13 mouse cellular contexts compared by ENCODE assay signal in genomic region chr5:114922366-114922731, GRCm38 (mm10). TPM values are rescaled to one million over a fixed set of nuclear protein-coding genes. Genes with fewer than 3 reads are reported as not detected.
DNase-seq lines count a peak whose midpoint lies in the region; ATAC-seq and TF ChIP-seq lines count a peak whose summit lies in the region.
"Had no signal": no experiment of that assay in that cellular context is flagged by ENCODE, and none has a peak within 500 bp of the region (broad histone marks: within the 10 kb centered on the region; RNA-seq: fewer than 3 reads in every experiment).

No protein-coding gene starts in this region.

- H3K9ac ChIP-seq in limb, embryonic 15.5 days = no peak overlapping the region
- H3K9ac ChIP-seq: forebrain, postnatal 0 days had no signal

- no peak overlapping the region for H3K4me2 ChIP-seq in limb, embryonic 15.5 days

- no peaks in the 10 kb centered on the region for H3K27me3 ChIP-seq in spleen, adult 2 months (ENCODE audit: control insufficient read depth, insufficient read depth, low read length)
- H3K27me3 ChIP-seq in limb, embryonic 15.5 days = no peaks in the 10 kb centered on the region

- DNase-seq in gastrocnemius, adult 2 months = no peak
- DNase-seq in gastrocnemius, adult 8-10 months (ENCODE audit: low spot score in 2 of 2) = no peak
- peak in 1 of 2 experiments; percentile 46 for DNase-seq in spleen, adult 2 months (ENCODE audit: low read depth in 1 of 2, low spot score in 2 of 2)
- no peak for DNase-seq in spleen, postnatal 4 days (ENCODE audit: low spot score in 2 of 2)
- no peak for DNase-seq in layer of hippocampus, postnatal 10 days (ENCODE audit: low spot score in 2 of 2)
- DNase-seq in left cerebral cortex, postnatal 36 days (ENCODE audit: low spot score in 2 of 2) = no peak

- TF ChIP-seq POLR2A in spleen, adult 2 months (IDR thresholded peaks at IDR 0.05; ENCODE audit: low read depth, low read length) = no peak; the same call in 1 of the 2 replicates

- H3K27ac ChIP-seq in gastrocnemius, adult 2 months = no peak overlapping the region
- peak overlapping the region; percentile 84 for H3K27ac ChIP-seq in spleen, adult 2 months (ENCODE audit: insufficient read depth, low read length)
- H3K27ac ChIP-seq in limb, embryonic 15.5 days = no peak overlapping the region
- H3K27ac ChIP-seq: hindbrain, embryonic 10.5 days; left cerebral cortex, adult 2 months had no signal

- no peaks in the 10 kb centered on the region for H3K36me3 ChIP-seq in spleen, adult 2 months (ENCODE audit: control insufficient read depth, insufficient read depth, low read length)
- no peaks in the 10 kb centered on the region for H3K36me3 ChIP-seq in limb, embryonic 15.5 days
- H3K36me3 ChIP-seq: hindbrain, embryonic 10.5 days had no signal

- no peaks in the 10 kb centered on the region for H3K9me3 ChIP-seq in limb, embryonic 15.5 days
- H3K9me3 ChIP-seq: hindbrain, embryonic 10.5 days had no signal

- H3K4me3 ChIP-seq in gastrocnemius, adult 2 months = peak overlapping the region; percentile 76; the same call in 1 of the 2 replicates
- 0 out of 2 replicates have a peak overlapping the region, but pooled peaks have one; percentile 11 for H3K4me3 ChIP-seq in spleen, adult 2 months (ENCODE audit: extremely low read depth, insufficient read depth, insufficient read length)
- no peak overlapping the region for H3K4me3 ChIP-seq in limb, embryonic 15.5 days
- H3K4me3 ChIP-seq: hindbrain, embryonic 10.5 days had no signal

- peaks cover 7% of the 10 kb centered on the region; the same call in 1 of the 2 replicates for H3K4me1 ChIP-seq in spleen, adult 2 months (ENCODE audit: control insufficient read depth, insufficient read depth, insufficient read length)
- peaks cover 14% of the 10 kb centered on the region for H3K4me1 ChIP-seq in limb, embryonic 15.5 days

- peak; percentile 82 for ATAC-seq in limb, embryonic 15.5 days (ENCODE audit: insufficient number of reproducible peaks, low FRiP score, low TSS enrichment, low read depth)
- no peak for ATAC-seq in inflammation-experienced regulatory T-cells, adult 6 months
- ATAC-seq: forebrain, postnatal 0 days had no signal

- TF ChIP-seq CTCF in gastrocnemius, adult 2 months (IDR thresholded peaks at IDR 0.05) = no peak
- no peak for TF ChIP-seq CTCF in spleen, adult 2 months (IDR thresholded peaks at IDR 0.05; ENCODE audit: extremely low read depth, insufficient read depth, insufficient read length, insufficient replicate concordance)

- 30% methylated on average over 10 of the region's 10 CpGs for WGBS in spleen, adult 2 months
- 47% methylated on average over 10 of the region's 10 CpGs for WGBS in limb, embryonic 15.5 days

- intact Hi-C loops in gastrocnemius, adult 2 months (cut with DNase I) = no loop called here
- intact Hi-C loops in left cerebral cortex, postnatal 36 days (cut with DNase I) = no loop called here

RNA-seq across cellular contexts. Expression of gene Oasl1, which starts 0.7 kb away (rescaled TPM):
- total RNA-seq in gastrocnemius, adult 2 months (2021) = under 1 TPM in 1 of 2 experiments, not detected in 1; 0.64 TPM
- total RNA-seq in gastrocnemius, adult 8-10 months (2022) = not detected
- polyA plus RNA-seq in spleen, adult 2 months (2012; rRNA removed) = 10.1 and 12.6 TPM in 2 replicates
- 0.66 and 1.1 TPM in 2 replicates for polyA plus RNA-seq in limb, embryonic 15.5 days (2015; fragmentation: Nextera tagmentation; extraction: Ambion mirVana)
- polyA plus RNA-seq in inflammation-experienced regulatory T-cells, adult 6 months (2017; shearing (Covaris generic)) = 1 to 10 TPM; 1.9 to 3.9 (median 2.6) TPM
- total RNA-seq in layer of hippocampus, postnatal 10 days (2021) = under 1 TPM in 1 of 2 experiments, not detected in 1; 0.56 TPM
- not detected for total RNA-seq in left cerebral cortex, postnatal 36 days (2021)
- polyA plus RNA-seq: hindbrain, embryonic 10.5 days had no signal

RNA-seq across cellular contexts. Expression of gene 2210016L21Rik, which starts 19.6 kb away (rescaled TPM):
- 10 to 100 TPM; 24.7 to 26.6 TPM for total RNA-seq in gastrocnemius, adult 2 months (2021)
- total RNA-seq in gastrocnemius, adult 8-10 months (2022) = 10 to 100 TPM; 16.9 to 29.0 (median 26.0) TPM
- polyA plus RNA-seq in spleen, adult 2 months (2012; rRNA removed) = 17.9 and 19.3 TPM in 2 replicates
- polyA plus RNA-seq in limb, embryonic 15.5 days (2015; fragmentation: Nextera tagmentation; extraction: Ambion mirVana) = 58.8 and 63.3 TPM in 2 replicates
- 10 to 100 TPM; 33.3 to 49.6 (median 36.0) TPM for polyA plus RNA-seq in inflammation-experienced regulatory T-cells, adult 6 months (2017; shearing (Covaris generic))
- 100 to 1,000 TPM; 181 to 193 TPM for total RNA-seq in layer of hippocampus, postnatal 10 days (2021)
- 100 to 1,000 TPM; 203 to 243 TPM for total RNA-seq in left cerebral cortex, postnatal 36 days (2021)

RNA-seq across cellular contexts. Expression of gene Oasl2, which starts 25.6 kb away (rescaled TPM):
- 1 to 10 TPM; 1.1 to 2.0 TPM for total RNA-seq in gastrocnemius, adult 2 months (2021)
- 1 to 10 TPM in 2 of 4 experiments, under 1 TPM in 2; 0.19 to 1.6 (median 0.86) TPM for total RNA-seq in gastrocnemius, adult 8-10 months (2022)
- polyA plus RNA-seq in spleen, adult 2 months (2012; rRNA removed) = 5.6 and 5.8 TPM in 2 replicates
- 2.6 and 3.2 TPM in 2 replicates for polyA plus RNA-seq in limb, embryonic 15.5 days (2015; fragmentation: Nextera tagmentation; extraction: Ambion mirVana)
- polyA plus RNA-seq in inflammation-experienced regulatory T-cells, adult 6 months (2017; shearing (Covaris generic)) = 10 to 100 TPM in 2 of 3 experiments, 1 to 10 TPM in 1; 8.4 to 15.2 (median 12.1) TPM
- 1 to 10 TPM in 1 of 2 experiments, under 1 TPM in 1; 0.91 to 1.1 TPM for total RNA-seq in layer of hippocampus, postnatal 10 days (2021)
- 1 to 10 TPM; 1.2 to 3.3 TPM for total RNA-seq in left cerebral cortex, postnatal 36 days (2021)

RNA-seq across cellular contexts. Expression of gene Hnf1a, which starts 48.5 kb away (rescaled TPM):
- total RNA-seq in gastrocnemius, adult 2 months (2021) = not detected
- not detected for total RNA-seq in gastrocnemius, adult 8-10 months (2022)
- 0.20 and 0.22 TPM in 2 replicates for polyA plus RNA-seq in spleen, adult 2 months (2012; rRNA removed)
- not detected in 2 replicates for polyA plus RNA-seq in limb, embryonic 15.5 days (2015; fragmentation: Nextera tagmentation; extraction: Ambion mirVana)
- polyA plus RNA-seq in inflammation-experienced regulatory T-cells, adult 6 months (2017; shearing (Covaris generic)) = under 1 TPM in 1 of 3 experiments, not detected in 2; 0.17 TPM
- total RNA-seq in layer of hippocampus, postnatal 10 days (2021) = not detected
- not detected for total RNA-seq in left cerebral cortex, postnatal 36 days (2021)
- total RNA-seq: adrenal gland, adult 18-20 months; forebrain, postnatal 0 days; left cerebral cortex, adult 2 months; megakaryocyte-erythroid progenitor cell, adult 5-6 weeks had no signal
- polyA plus RNA-seq: forebrain, postnatal 0 days; hindbrain, embryonic 10.5 days had no signal

Comparison
In these comparisons a context has a peak if more than half of its experiments do, and no peak if none do; other contexts are left out.
1. RNA of gene 2210016L21Rik, which starts 19.6 kb away (total RNA-seq): 203 to 243 TPM in left cerebral cortex, postnatal 36 days and 181 to 193 TPM in layer of hippocampus, postnatal 10 days; 16.9 to 29.0 TPM in gastrocnemius, adult 8-10 months and 24.7 to 26.6 TPM in gastrocnemius, adult 2 months; every median in the first group is over 4 times any median in the second.